26 mouse cellular contexts compared by ENCODE assay signal in the genomic region with DNA sequence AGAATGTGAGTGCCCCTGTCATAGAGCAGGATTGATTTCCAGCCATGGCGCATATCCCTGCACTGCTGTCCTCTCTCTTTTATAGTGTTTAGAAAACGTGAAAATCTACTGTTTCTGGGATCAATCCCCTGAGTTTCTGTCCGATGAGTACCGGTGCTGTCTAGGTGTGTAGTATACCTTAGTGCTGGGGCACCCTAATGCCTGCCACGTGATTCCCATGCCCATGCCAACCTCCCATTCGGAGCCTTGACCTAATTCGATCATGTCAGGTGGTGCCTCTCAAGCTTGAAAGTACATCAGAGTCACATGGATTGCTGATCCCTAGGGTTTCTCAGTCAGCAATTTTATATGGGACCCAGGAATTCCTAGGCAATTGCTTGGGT. TPM values are rescaled to one million over a fixed set of nuclear protein-coding genes. Genes with fewer than 3 reads are reported as not detected.
A peak's percentile ranks its signal among the peaks of the same experiment; 100 is the strongest.
DNase-seq lines count a peak whose midpoint lies in the region; ATAC-seq lines count a peak whose summit lies in the region.
"Had no signal": no experiment of that assay in that cellular context is flagged by ENCODE, and none has a peak within 500 bp of the region (broad histone marks: within the 10 kb centered on the region; RNA-seq: fewer than 3 reads in every experiment).

No protein-coding gene starts in this region.

- ATAC-seq in forebrain, embryonic 13.5 days, result no peak
- ATAC-seq: forebrain, embryonic 16.5 days; intestine, embryonic 15.5 days; Patski had no signal

- peaks cover 14% of the 10 kb centered on the region for H3K36me3 ChIP-seq in forebrain, embryonic 13.5 days (ENCODE audit: poor library complexity, severe bottlenecking)
- H3K36me3 ChIP-seq: embryonic facial prominence, embryonic 12.5 days; embryonic facial prominence, embryonic 15.5 days; G1E; intestine, embryonic 15.5 days; kidney, embryonic 15.5 days had no signal

- no peaks in the 10 kb centered on the region for H3K27me3 ChIP-seq in forebrain, embryonic 13.5 days
- H3K27me3 ChIP-seq: embryonic facial prominence, embryonic 12.5 days; embryonic facial prominence, embryonic 15.5 days; hindbrain, embryonic 12.5 days; hindbrain, embryonic 15.5 days; intestine, embryonic 15.5 days; kidney, embryonic 15.5 days had no signal

- H3K4me1 ChIP-seq in forebrain, embryonic 13.5 days, result no peaks in the 10 kb centered on the region
- H3K4me1 ChIP-seq: embryonic facial prominence, embryonic 12.5 days; embryonic facial prominence, embryonic 15.5 days; hindbrain, embryonic 12.5 days; hindbrain, embryonic 15.5 days; intestine, embryonic 15.5 days; kidney, embryonic 15.5 days had no signal

- H3K4me2 ChIP-seq in forebrain, embryonic 13.5 days, result no peak overlapping the region
- H3K4me2 ChIP-seq: embryonic facial prominence, embryonic 12.5 days; embryonic facial prominence, embryonic 15.5 days; heart, embryonic 11.5 days; hindbrain, embryonic 12.5 days; hindbrain, embryonic 15.5 days; intestine, embryonic 15.5 days; kidney, embryonic 15.5 days had no signal

- peak; percentile 50 for DNase-seq in cerebellum, adult 11-12 months
- DNase-seq in cerebellum, adult 8-10 months, result no peak
- peak; percentile 47 for DNase-seq in brain, adult 2 months (ENCODE audit: low read depth, low spot score)
- DNase-seq in cerebellum, adult 9-10 months, result peak; percentile 65
- peak; percentile 54 to 58 for DNase-seq in cerebellum, postnatal 14 days
- no peak for DNase-seq in adrenal gland, postnatal 4 days (ENCODE audit: low spot score in 2 of 2)
- DNase-seq in adrenal gland, adult 2 months, result no peak
- DNase-seq: adrenal gland, postnatal 14 days; B cell, adult 2 months; gastrocnemius, adult 2 months; gastrocnemius, postnatal 14 days; heart, adult 11 months; kidney, adult 11 months; kidney, adult 8-10 months had no signal

- no peaks in the 10 kb centered on the region for H3K9me3 ChIP-seq in forebrain, embryonic 13.5 days (replicated peaks)
- H3K9me3 ChIP-seq: embryonic facial prominence, embryonic 12.5 days; embryonic facial prominence, embryonic 15.5 days; G1E; hindbrain, embryonic 12.5 days; hindbrain, embryonic 15.5 days; intestine, embryonic 15.5 days; kidney, embryonic 15.5 days had no signal

- no peak overlapping the region for H3K4me3 ChIP-seq in forebrain, embryonic 13.5 days
- H3K4me3 ChIP-seq: embryonic facial prominence, embryonic 12.5 days; embryonic facial prominence, embryonic 15.5 days; gastrocnemius, adult 2 months; hindbrain, embryonic 12.5 days; hindbrain, embryonic 15.5 days; intestine, embryonic 15.5 days; kidney, embryonic 15.5 days had no signal

- no peak overlapping the region for H3K9ac ChIP-seq in forebrain, embryonic 13.5 days
- H3K9ac ChIP-seq: embryonic facial prominence, embryonic 12.5 days; embryonic facial prominence, embryonic 15.5 days; hindbrain, embryonic 12.5 days; hindbrain, embryonic 15.5 days; intestine, embryonic 15.5 days; kidney, embryonic 15.5 days had no signal

- H3K27ac ChIP-seq in forebrain, embryonic 13.5 days, result no peak overlapping the region
- H3K27ac ChIP-seq: embryonic facial prominence, embryonic 12.5 days; embryonic facial prominence, embryonic 15.5 days; gastrocnemius, adult 2 months; hindbrain, embryonic 12.5 days; hindbrain, embryonic 15.5 days; intestine, embryonic 15.5 days; kidney, embryonic 15.5 days had no signal

- WGBS in forebrain, embryonic 13.5 days, result 90% methylated on average over 7 of the region's 7 CpGs

RNA-seq across cellular contexts. Expression of gene Chgb, which starts 13.1 kb away (rescaled TPM):
- 1,000 to 10,000 TPM; 1,462 to 1,464 TPM for total RNA-seq in adrenal gland, postnatal 4 days (2021)
- 23.5 and 27.1 TPM in 2 replicates for polyA plus RNA-seq in forebrain, embryonic 13.5 days (2015; fragmentation: Nextera tagmentation; extraction: Ambion mirVana)
- total RNA-seq in adrenal gland, adult 2 months (2021), result 1,000 to 10,000 TPM; 1,607 to 2,510 TPM
- 148 and 289 TPM in 2 replicates for polyA plus RNA-seq in adrenal gland, adult 2 months (2012; rRNA removed)
- total RNA-seq: hematopoietic stem cell, adult 5-6 weeks had no signal

RNA-seq across cellular contexts. Expression of gene Trmt6, which starts 21.7 kb away (rescaled TPM):
- total RNA-seq in adrenal gland, postnatal 4 days (2021), result 10 to 100 TPM; 29.9 to 30.8 TPM
- polyA plus RNA-seq in forebrain, embryonic 13.5 days (2015; fragmentation: Nextera tagmentation; extraction: Ambion mirVana), result 33.8 and 34.6 TPM in 2 replicates
- 10 to 100 TPM; 16.8 to 20.6 TPM for total RNA-seq in adrenal gland, adult 2 months (2021)
- 1.2 and 1.3 TPM in 2 replicates for polyA plus RNA-seq in adrenal gland, adult 2 months (2012; rRNA removed)

RNA-seq across cellular contexts. Expression of gene Mcm8, which starts 21.7 kb away (rescaled TPM):
- total RNA-seq in adrenal gland, postnatal 4 days (2021), result 1 to 10 TPM; 7.9 to 8.0 TPM
- 15.0 and 16.8 TPM in 2 replicates for polyA plus RNA-seq in forebrain, embryonic 13.5 days (2015; fragmentation: Nextera tagmentation; extraction: Ambion mirVana)
- total RNA-seq in adrenal gland, adult 2 months (2021), result 1 to 10 TPM; 2.8 to 3.5 TPM
- polyA plus RNA-seq in adrenal gland, adult 2 months (2012; rRNA removed), result 1.2 and 1.4 TPM in 2 replicates

RNA-seq across cellular contexts. Expression of gene Crls1, which starts 52.3 kb away (rescaled TPM):
- 10 to 100 TPM; 45.4 to 51.1 TPM for total RNA-seq in adrenal gland, postnatal 4 days (2021)
- polyA plus RNA-seq in forebrain, embryonic 13.5 days (2015; fragmentation: Nextera tagmentation; extraction: Ambion mirVana), result 9.8 and 10.1 TPM in 2 replicates
- total RNA-seq in adrenal gland, adult 2 months (2021), result 100 to 1,000 TPM; 106 to 129 TPM
- polyA plus RNA-seq in adrenal gland, adult 2 months (2012; rRNA removed), result 142 and 210 TPM in 2 replicates

Comparison
In these comparisons a context has a peak if more than half of its experiments do, and no peak if none do; other contexts are left out.
1. DNase-seq: peak in cerebellum, adult 11-12 months (single experiment), brain, adult 2 months (single experiment), cerebellum, adult 9-10 months (single experiment) and cerebellum, postnatal 14 days (2 of 2); none in cerebellum, adult 8-10 months (single experiment), adrenal gland, postnatal 4 days (0 of 2) and adrenal gland, adult 2 months (single experiment).